ENCODE assay signal across 12 mouse cellular contexts in the genomic region with DNA sequence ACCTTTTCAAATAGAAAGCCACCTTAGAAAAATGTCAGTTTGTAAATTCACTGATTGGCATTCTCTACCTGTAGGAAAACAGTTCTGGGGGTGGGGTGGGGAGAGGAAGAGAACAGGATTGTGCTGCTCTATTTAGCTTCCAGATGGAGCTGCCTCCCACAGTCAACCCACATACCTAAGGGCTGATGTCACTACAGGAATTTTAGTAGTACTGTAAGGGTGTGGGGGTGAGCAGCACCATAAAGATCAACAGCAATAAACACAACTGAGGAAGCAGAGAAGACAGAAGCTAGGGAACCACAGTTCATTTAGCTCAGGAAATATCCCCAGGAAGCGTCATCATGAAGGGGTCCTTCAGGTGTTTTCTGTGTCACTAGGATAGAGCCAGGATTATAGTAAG.
A peak's percentile ranks its signal among the peaks of the same experiment; 100 is the strongest.
DNase-seq lines count a peak whose midpoint lies in the region; ATAC-seq and TF ChIP-seq lines count a peak whose summit lies in the region.
"Had no signal": no experiment of that assay in that cellular context is flagged by ENCODE, and none has a peak within 500 bp of the region (broad histone marks: within the 10 kb centered on the region; RNA-seq: fewer than 3 reads in every experiment).

No protein-coding gene starts in this region.

- no peaks in the 10 kb centered on the region for H3K36me3 ChIP-seq in intestine, embryonic 14.5 days (ENCODE audit: control insufficient read depth, insufficient read depth, low read length)
- no peaks in the 10 kb centered on the region for H3K36me3 ChIP-seq in intestine, postnatal 0 days (ENCODE audit: control insufficient read depth, insufficient read depth)
- H3K36me3 ChIP-seq: midbrain, embryonic 13.5 days had no signal

- H3K9me3 ChIP-seq in intestine, embryonic 14.5 days (ENCODE audit: control insufficient read depth, low read length) = no peaks in the 10 kb centered on the region
- no peaks in the 10 kb centered on the region for H3K9me3 ChIP-seq in intestine, postnatal 0 days (ENCODE audit: control insufficient read depth)
- H3K9me3 ChIP-seq: midbrain, embryonic 13.5 days had no signal

- peak; percentile 7 for DNase-seq in embryo, embryonic 11 days
- no peak for DNase-seq in embryo, embryonic 9.5 days (ENCODE audit: extremely low spot score)
- DNase-seq in intestine, embryonic 14.5 days (ENCODE audit: low spot score) = no peak
- DNase-seq in right cerebral cortex, adult 2 months (ENCODE audit: low spot score in 2 of 2) = peak; percentile 51 to 58
- DNase-seq in right cerebral cortex, postnatal 14 days = no peak
- DNase-seq in telencephalon, adult 2 months (ENCODE audit: low read depth, low spot score) = peak; percentile 89
- DNase-seq in cerebellum, postnatal 36 days = no peak
- DNase-seq: cerebellum, postnatal 25 days; kidney, adult 18-20 months; thymus, postnatal 4 days had no signal

- WGBS in intestine, embryonic 14.5 days = 55% methylated on average over 1 of the region's 1 CpGs
- 58% methylated on average over 1 of the region's 1 CpGs for WGBS in intestine, postnatal 0 days

- no peak for TF ChIP-seq CTCF in intestine, postnatal 0 days (IDR thresholded peaks at IDR 0.05; ENCODE audit: low read depth)

- no peak overlapping the region for H3K4me2 ChIP-seq in intestine, embryonic 14.5 days (ENCODE audit: low read length)
- no peak overlapping the region for H3K4me2 ChIP-seq in intestine, postnatal 0 days (replicated peaks; ENCODE audit: low read depth)
- H3K4me2 ChIP-seq: midbrain, embryonic 13.5 days had no signal

- H3K4me1 ChIP-seq in intestine, embryonic 14.5 days (replicated peaks; ENCODE audit: control insufficient read depth, insufficient read depth, low read length) = no peaks in the 10 kb centered on the region; the same call in 1 of the 2 replicates
- no peaks in the 10 kb centered on the region for H3K4me1 ChIP-seq in intestine, postnatal 0 days (replicated peaks; ENCODE audit: control insufficient read depth, insufficient read depth, low read length)
- H3K4me1 ChIP-seq: midbrain, embryonic 13.5 days had no signal

- ATAC-seq in intestine, embryonic 14.5 days (replicated peaks; ENCODE audit: low FRiP score, low TSS enrichment, low read depth) = peak; percentile 79; the same call in 1 of the 2 replicates
- ATAC-seq in intestine, postnatal 0 days = no peak
- ATAC-seq: midbrain, embryonic 13.5 days had no signal

- no peak overlapping the region for H3K9ac ChIP-seq in intestine, embryonic 14.5 days (ENCODE audit: low read length)
- no peak overlapping the region for H3K9ac ChIP-seq in intestine, postnatal 0 days (ENCODE audit: low read depth, low read length)
- H3K9ac ChIP-seq: midbrain, embryonic 13.5 days had no signal

- no peaks in the 10 kb centered on the region for H3K27me3 ChIP-seq in intestine, embryonic 14.5 days (replicated peaks; ENCODE audit: control insufficient read depth, insufficient read depth, low read length)
- no peaks in the 10 kb centered on the region for H3K27me3 ChIP-seq in intestine, postnatal 0 days (replicated peaks; ENCODE audit: control insufficient read depth, insufficient read depth, low read length)
- H3K27me3 ChIP-seq: midbrain, embryonic 13.5 days had no signal

- no peak overlapping the region for H3K4me3 ChIP-seq in intestine, embryonic 14.5 days (ENCODE audit: low read depth, low read length)
- H3K4me3 ChIP-seq in intestine, postnatal 0 days (ENCODE audit: low read depth, low read length) = no peak overlapping the region
- H3K4me3 ChIP-seq: midbrain, embryonic 13.5 days had no signal

- no peak overlapping the region for H3K27ac ChIP-seq in intestine, embryonic 14.5 days (ENCODE audit: low read depth)
- no peak overlapping the region for H3K27ac ChIP-seq in intestine, postnatal 0 days (ENCODE audit: low read depth, low read length)
- H3K27ac ChIP-seq: midbrain, embryonic 13.5 days had no signal

Comparison
In these comparisons a context has a peak if more than half of its experiments do, and no peak if none do; other contexts are left out.
1. DNase-seq: peak in embryo, embryonic 11 days (single experiment), right cerebral cortex, adult 2 months (2 of 2) and telencephalon, adult 2 months (single experiment); none in embryo, embryonic 9.5 days (single experiment), intestine, embryonic 14.5 days (single experiment), right cerebral cortex, postnatal 14 days (single experiment) and cerebellum, postnatal 36 days (0 of 2).